Mouse (Mus musculus): Measurements from ENCODE around the gene Olfr273.
A peak's percentile ranks its signal among the peaks of the same experiment; 100 is the strongest.

GRCm38 (mm10) chr4:52811871-52812270 lies 47.2 kb downstream of the Olfr273 start:
- peak; percentile 54 for TF ChIP-seq CTCF (IDR thresholded peaks at IDR 0.05)
- no peak for TF ChIP-seq POLR2A (IDR thresholded peaks at IDR 0.05; ENCODE audit: insufficient read depth, low read depth, low read length)
